Mouse (Mus musculus) lung, embryonic 15.5 days (tissue): ENCODE data around the gene Cp. TPM values are rescaled to one million over a fixed set of nuclear protein-coding genes. Genes with fewer than 3 reads are reported as not detected.
A peak's percentile ranks its signal among the peaks of the same experiment; 100 is the strongest.
"Not testable (repeated sequence)": the region's sequence is repeated elsewhere in the genome, so short reads cannot be mapped to it uniquely, and the experiment has no call there.

Experiments
- ATAC-seq: fragments of 200-750 bp; cut with Nextera tagmentation; 2 replicates; pipeline ENCODE4 v1.8.0; 2017; ENCODE audit warnings: moderate number of reproducible peaks, borderline replicate concordance; ENCODE audit not compliant: low FRiP score, low TSS enrichment; ENCODE audit errors: extremely low read depth
- H3K27ac ChIP-seq: fragments of 300-500 bp; sonication (generic); 2 replicates; pipeline ENCODE4 v1.5.1; 2015; ENCODE audit warnings: moderate library complexity, mild to moderate bottlenecking, inconsistent platforms
- H3K27me3 ChIP-seq: fragments of 300-500 bp; sonication (generic); 2 replicates; pipeline ENCODE4 v1.6.1; 2015; ENCODE audit warnings: inconsistent platforms
- H3K36me3 ChIP-seq: fragments of 300-500 bp; sonication (generic); 2 replicates; pipeline ENCODE4 v1.6.1; 2015; ENCODE audit warnings: inconsistent platforms
- H3K4me1 ChIP-seq: fragments of 300-500 bp; sonication (generic); 2 replicates; pipeline ENCODE4 v1.6.1; 2015; ENCODE audit warnings: inconsistent platforms
- H3K4me2 ChIP-seq: fragments of 300-500 bp; sonication (generic); 2 replicates; pipeline ENCODE4 v1.6.1; 2015; ENCODE audit warnings: inconsistent platforms, mild to moderate bottlenecking, moderate library complexity
- H3K4me3 ChIP-seq: fragments of 300-500 bp; sonication (generic); 2 replicates; pipeline ENCODE4 v1.5.1; 2015; ENCODE audit warnings: mild to moderate bottlenecking, inconsistent platforms
- H3K9ac ChIP-seq: fragments of 300-500 bp; sonication (generic); 2 replicates; pipeline ENCODE4 v1.6.1; 2015; ENCODE audit warnings: inconsistent platforms
- H3K9me3 ChIP-seq: fragments of 300-500 bp; sonication (generic); 2 replicates; pipeline ENCODE4 v1.6.1; 2016; ENCODE audit warnings: inconsistent platforms
- WGBS: fragments of 180-500 bp; shearing (Covaris S2); methylation state at CpG from one replicate; pipeline ENCODE4 v1.1.7; 2015; 5-methylcytosine and 5-hydroxymethylcytosine counted together
- polyA plus RNA-seq: library from polyadenylated mRNA; unstranded; fragments of >200 nt; fragmentation: Nextera tagmentation; extraction: Ambion mirVana; gene quantifications from 2 replicates; pipeline ENCODE4 v1.2.1, GENCODE M21; 2015

Gene Cp
- polyA plus RNA-seq = 2.9 and 3.3 TPM in 2 replicates

DNA sequence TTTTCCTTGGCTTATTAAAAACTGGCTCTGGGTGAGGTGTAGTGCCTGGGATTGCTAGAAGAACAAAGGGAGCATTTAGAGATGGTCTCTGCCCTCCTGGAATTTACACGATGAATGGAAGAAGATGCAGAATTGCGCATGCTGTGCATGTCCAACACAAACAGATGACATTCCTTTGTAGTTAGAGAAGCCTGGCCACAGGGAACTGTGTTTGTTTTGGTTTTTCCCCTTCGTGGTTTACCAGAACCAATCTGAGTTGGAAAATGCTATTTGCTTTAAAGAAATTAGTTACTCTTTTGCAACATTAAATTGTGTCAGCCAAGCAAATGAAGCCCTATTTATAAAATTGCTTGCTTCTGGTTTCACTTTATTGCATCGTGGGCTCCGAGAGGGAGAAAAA lies at the start of gene Cp:
Cp (plus strand) TSS at position 170 of the 400 bp plus-strand sequence.
- 33% methylated on average over 5 of the region's 5 CpGs for WGBS
- H3K9ac ChIP-seq = no peak within 1 kb of the TSS
- ATAC-seq = no peak

DNA sequence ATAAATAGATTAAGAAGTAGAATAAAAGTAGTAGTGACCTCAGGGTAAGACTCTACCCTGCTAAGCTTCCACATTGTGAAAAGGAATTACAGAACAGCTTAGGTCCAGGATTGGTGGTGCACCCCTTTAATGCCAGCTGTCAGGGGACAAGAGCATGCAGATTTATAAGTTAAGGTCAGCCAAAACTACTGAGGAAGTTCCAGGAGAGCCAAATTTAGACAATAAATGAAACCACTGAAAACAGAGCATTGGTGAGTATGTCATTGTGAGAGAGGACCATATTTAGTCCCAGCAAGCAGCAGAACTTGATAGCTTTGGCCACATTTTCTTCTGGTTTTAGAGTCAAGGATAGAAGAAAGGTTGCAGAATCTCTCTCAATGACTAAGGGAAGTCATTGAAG lies 8.3 kb upstream of the Cp start:
- no peak for ATAC-seq
- Histone ChIP-seq H3K36me3 (no peaks in the 10 kb centered on the region), H3K9me3 (no peaks in the 10 kb centered on the region), H3K4me2 (no peak overlapping the region), H3K9ac (no peak overlapping the region), H3K27ac (no peak overlapping the region), H3K4me3 (no peak overlapping the region), H3K4me1 (no peaks in the 10 kb centered on the region; the same call in 1 of the 2 replicates), H3K27me3 (no peaks in the 10 kb centered on the region)

More for the DNA sequence above, at the start of gene Cp:
- H3K27me3 ChIP-seq = no peaks in the 10 kb centered on the region
- H3K4me2 ChIP-seq = peak within 1 kb of the TSS; percentile 11; the same call in 1 of the 2 replicates
- no peaks in the 10 kb centered on the region for H3K36me3 ChIP-seq
- peak within 1 kb of the TSS; percentile 56; the same call in 1 of the 2 replicates for H3K27ac ChIP-seq
- no peaks in the 10 kb centered on the region for H3K9me3 ChIP-seq
- no peak within 1 kb of the TSS for H3K4me3 ChIP-seq
- peaks cover 17% of the 10 kb centered on the region; the same call in 1 of the 2 replicates for H3K4me1 ChIP-seq

DNA sequence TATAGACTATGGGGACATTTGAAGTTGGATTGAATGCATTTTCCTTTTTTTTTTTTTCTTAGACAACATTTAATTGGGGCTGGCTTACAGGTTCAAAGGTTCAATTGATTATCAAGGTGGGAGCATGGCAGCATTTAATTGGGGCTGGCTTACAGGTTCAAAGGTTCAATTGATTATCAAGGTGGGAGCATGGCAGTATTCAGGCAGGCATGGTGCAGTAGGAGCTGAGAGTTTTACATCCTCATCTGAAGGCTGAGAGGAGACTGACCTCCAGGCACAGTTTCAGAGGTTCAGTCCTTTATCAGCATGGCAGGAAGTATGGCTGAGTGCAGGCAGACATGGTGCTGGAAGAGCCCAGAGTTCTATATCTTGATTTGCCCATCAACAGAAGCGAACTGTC lies 7.5 kb upstream of the Cp start:
- not testable (repeated sequence) for H3K9ac ChIP-seq, H3K9me3 ChIP-seq, H3K4me3 ChIP-seq, H3K27me3 ChIP-seq, H3K36me3 ChIP-seq, ATAC-seq, H3K27ac ChIP-seq, H3K4me1 ChIP-seq, H3K4me2 ChIP-seq
- 87% methylated on average over 1 of the region's 1 CpGs for WGBS

DNA sequence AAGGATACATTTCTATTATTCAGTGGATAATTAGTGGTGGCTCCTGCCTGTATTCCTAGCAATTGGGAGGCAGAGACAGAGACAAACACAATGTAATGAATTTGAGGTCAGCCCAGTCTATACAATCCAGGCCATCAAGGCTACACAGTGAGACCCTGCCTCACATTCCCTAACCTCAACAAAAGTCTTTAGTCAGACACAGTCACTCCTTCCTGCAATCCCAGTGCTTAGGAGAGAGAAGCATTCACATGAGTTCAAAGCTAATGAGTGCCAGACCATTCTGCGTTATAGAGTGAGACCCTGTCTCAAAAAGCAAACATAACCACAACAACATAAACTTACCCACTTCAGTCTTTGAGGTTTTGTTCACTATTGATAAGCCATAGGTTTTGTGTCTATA lies 3.4 kb upstream of the Cp start:
- WGBS = 47% methylated on average over 1 of the region's 1 CpGs
- H3K27ac ChIP-seq = peak overlapping the region; percentile 79
- no peaks in the 10 kb centered on the region for H3K9me3 ChIP-seq
- no peaks in the 10 kb centered on the region for H3K36me3 ChIP-seq
- no peak overlapping the region for H3K4me3 ChIP-seq
- H3K4me2 ChIP-seq = no peak overlapping the region
- peak; percentile 29; the same call in 1 of the 2 replicates for ATAC-seq
- H3K9ac ChIP-seq = no peak overlapping the region
- H3K27me3 ChIP-seq = no peaks in the 10 kb centered on the region
- H3K4me1 ChIP-seq = peaks cover 12% of the 10 kb centered on the region; the same call in 1 of the 2 replicates

DNA sequence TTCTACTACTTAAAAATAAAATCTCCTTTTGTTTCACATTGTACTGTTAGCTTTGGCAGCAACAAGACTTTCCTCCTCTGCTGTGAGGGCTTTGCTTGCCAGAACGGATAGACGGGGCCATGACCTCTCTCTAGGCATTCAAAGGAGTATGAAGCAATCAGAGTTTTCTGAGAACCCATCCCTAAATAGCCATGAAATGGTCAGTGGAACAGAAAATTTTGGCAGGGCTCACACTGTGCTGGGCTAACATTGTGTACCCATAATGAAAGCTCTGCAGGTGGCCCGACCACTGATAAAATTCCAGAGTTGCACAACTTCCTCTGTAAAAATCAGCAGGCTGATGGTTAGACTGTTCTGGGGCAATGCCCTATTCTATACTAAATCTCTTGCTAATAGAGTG lies 3.0 kb upstream of the Cp start:
- no peak overlapping the region for H3K9ac ChIP-seq

DNA sequence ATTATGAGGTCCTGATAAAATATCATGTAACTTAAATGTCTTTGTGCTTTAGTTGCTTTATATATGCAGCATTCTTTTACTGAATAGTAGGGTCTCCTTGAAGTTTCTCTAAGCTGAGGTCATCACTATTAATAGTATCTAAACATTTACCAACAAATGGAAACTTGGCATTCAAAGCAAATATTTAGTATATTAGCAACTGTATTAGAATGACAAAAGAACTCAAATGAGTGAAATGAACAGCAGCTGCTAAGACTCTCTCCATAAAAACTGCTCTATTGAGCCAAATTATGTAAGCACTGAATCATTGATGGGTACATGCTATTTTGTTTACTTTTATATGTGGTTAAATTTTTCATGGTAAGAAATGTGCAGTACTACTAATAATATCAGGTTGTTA lies 1.2 kb downstream of the Cp start:
- ATAC-seq = no peak
- H3K4me3 ChIP-seq = no peak overlapping the region

More for the DNA sequence above, 3.0 kb upstream of the Cp start:
- Histone ChIP-seq H3K4me3 (no peak overlapping the region), H3K4me1 (peaks cover 15% of the 10 kb centered on the region; the same call in 1 of the 2 replicates), H3K4me2 (no peak overlapping the region), H3K36me3 (no peaks in the 10 kb centered on the region), H3K27me3 (no peaks in the 10 kb centered on the region), H3K27ac (peak overlapping the region; percentile 79), H3K9me3 (no peaks in the 10 kb centered on the region)
- ATAC-seq = peak; percentile 94
- 25% methylated on average over 3 of the region's 3 CpGs for WGBS

DNA sequence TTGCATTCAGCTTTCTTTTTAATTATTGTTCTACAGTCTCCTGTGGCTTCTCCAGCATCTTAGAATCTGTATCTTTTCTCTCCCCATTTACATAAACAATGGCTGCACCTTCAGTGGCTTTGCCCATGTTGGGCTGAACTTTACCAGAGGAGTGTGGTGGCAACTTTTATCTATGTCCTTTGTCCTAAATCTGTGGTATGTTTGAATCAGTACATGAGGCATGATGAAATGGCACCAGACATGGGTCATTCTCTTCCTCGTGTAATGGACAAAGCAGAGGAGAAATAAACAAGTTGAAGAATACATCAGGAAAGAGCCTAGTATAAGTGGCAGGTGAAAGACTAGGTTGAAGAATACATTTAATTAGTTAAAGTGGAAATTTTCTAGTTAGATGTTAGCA lies 2.1 kb downstream of the Cp start:
- no peak overlapping the region for H3K9ac ChIP-seq
- no peak overlapping the region for H3K27ac ChIP-seq
- no peak overlapping the region for H3K4me3 ChIP-seq
- no peaks in the 10 kb centered on the region for H3K9me3 ChIP-seq
- ATAC-seq = no peak
- WGBS = 59% methylated on average over 1 of the region's 1 CpGs
- H3K4me1 ChIP-seq = peaks cover 14% of the 10 kb centered on the region; the same call in 1 of the 2 replicates
- H3K4me2 ChIP-seq = no peak overlapping the region
- no peaks in the 10 kb centered on the region for H3K27me3 ChIP-seq
- no peaks in the 10 kb centered on the region for H3K36me3 ChIP-seq

More for the DNA sequence above, 1.2 kb downstream of the Cp start:
- no peaks in the 10 kb centered on the region for H3K9me3 ChIP-seq
- no peak overlapping the region for H3K9ac ChIP-seq
- no peaks in the 10 kb centered on the region for H3K36me3 ChIP-seq
- no peak overlapping the region for H3K4me2 ChIP-seq
- H3K4me1 ChIP-seq = peaks cover 17% of the 10 kb centered on the region; the same call in 1 of the 2 replicates
- H3K27me3 ChIP-seq = no peaks in the 10 kb centered on the region
- no peak overlapping the region for H3K27ac ChIP-seq

DNA sequence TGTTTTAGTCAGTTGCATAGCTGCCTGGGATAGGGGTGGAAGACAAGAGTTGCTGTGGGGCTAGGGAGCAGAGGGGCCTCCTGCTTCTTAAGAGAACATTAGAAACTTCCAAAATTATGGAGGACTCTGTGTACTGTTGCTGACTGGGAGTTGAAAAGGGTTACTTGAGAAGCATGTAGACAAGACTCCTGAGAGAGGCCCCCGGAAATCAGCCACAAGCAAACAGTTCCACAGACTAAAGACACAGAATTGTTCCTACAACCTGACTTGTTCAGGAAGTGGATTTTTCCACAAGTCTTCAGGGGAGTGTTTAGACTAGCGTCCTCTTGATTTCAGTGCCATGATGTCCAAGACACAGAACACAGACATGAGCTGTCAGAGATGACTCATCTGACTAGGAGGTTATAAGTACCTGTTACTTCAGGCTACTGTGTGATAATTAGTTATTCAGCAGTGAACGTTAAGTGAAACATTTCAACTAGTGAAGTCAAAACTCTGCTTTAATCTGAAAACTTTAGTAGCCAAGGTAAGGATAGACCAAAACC lies 3.8 kb downstream of the Cp start:
- no peak overlapping the region for H3K27ac ChIP-seq
- H3K4me2 ChIP-seq = no peak overlapping the region
- no peak overlapping the region for H3K4me3 ChIP-seq
- H3K9ac ChIP-seq = no peak overlapping the region
- no peak for ATAC-seq
- H3K36me3 ChIP-seq = no peaks in the 10 kb centered on the region
- H3K27me3 ChIP-seq = no peaks in the 10 kb centered on the region
- 68% methylated on average over 3 of the region's 3 CpGs for WGBS
- 0 out of 2 replicates have a peak, but pooled peaks cover 5% of the 10 kb centered on the region for H3K4me1 ChIP-seq
- no peaks in the 10 kb centered on the region for H3K9me3 ChIP-seq

DNA sequence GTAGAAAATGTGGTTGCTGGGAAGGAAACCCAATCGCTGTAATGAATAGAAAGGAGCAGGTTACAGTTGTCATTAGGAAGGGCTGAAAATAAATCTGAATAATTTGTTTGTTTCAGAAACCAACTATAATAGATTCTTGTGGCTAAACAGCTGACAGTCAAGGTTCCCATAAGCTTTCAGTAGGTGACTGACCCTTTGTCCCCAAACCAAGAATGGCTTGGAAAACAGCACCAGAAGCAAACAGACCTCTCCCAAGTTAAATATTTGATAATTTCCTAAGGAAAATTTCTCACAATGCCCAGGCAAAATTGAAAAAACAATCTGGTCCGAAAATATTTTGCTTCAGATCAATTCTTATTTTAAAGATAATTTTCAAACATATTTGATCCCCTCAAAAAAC lies 4.5 kb downstream of the Cp start:
- H3K9ac ChIP-seq = no peak overlapping the region
- 0 out of 2 replicates have a peak, but pooled peaks cover 5% of the 10 kb centered on the region for H3K4me1 ChIP-seq
- no peaks in the 10 kb centered on the region for H3K27me3 ChIP-seq
- no peak for ATAC-seq
- WGBS = 73% methylated on average over 2 of the region's 2 CpGs
- no peaks in the 10 kb centered on the region for H3K9me3 ChIP-seq
- H3K4me2 ChIP-seq = no peak overlapping the region
- no peak overlapping the region for H3K4me3 ChIP-seq
- H3K27ac ChIP-seq = no peak overlapping the region
- H3K36me3 ChIP-seq = no peaks in the 10 kb centered on the region

DNA sequence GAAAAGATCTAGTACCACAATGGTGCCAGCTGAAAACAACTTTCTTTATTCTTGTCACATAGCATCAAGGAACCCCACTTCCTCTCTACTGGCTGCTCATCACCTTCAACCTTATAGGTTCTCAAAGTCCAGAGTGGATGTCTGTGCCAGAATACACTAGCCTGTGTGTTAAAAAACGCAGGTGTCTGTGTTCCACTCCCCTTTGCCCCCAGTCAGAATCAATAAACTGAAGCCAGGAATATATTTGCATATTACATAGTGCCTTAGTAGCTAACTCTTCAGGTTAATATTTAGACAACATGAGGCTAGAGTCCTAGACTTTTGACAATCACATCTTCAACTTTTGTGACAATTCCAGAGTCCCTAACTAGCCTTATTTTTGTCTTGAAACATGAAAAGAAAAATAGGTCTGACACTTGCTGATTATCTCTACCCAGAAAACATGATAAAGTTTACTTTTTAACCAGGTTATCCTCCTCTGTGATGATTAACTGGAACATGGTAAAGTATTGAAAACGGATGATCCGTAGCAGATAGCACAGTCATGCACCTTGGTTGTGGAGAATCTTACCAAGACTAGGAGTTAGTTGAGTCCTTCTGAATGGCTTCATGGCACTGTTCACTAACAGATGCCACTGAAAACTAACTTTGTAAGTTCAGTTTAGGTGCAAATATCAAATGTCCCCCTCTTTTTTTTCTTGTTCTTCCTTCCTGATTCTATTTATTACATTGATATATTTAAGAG lies 6.1 kb downstream of the Cp start:
- ATAC-seq = no peak
- Histone ChIP-seq H3K27me3 (no peaks in the 10 kb centered on the region), H3K36me3 (no peaks in the 10 kb centered on the region), H3K4me3 (no peak overlapping the region), H3K4me2 (no peak overlapping the region), H3K9ac (no peak overlapping the region), H3K9me3 (no peaks in the 10 kb centered on the region), H3K4me1 (0 out of 2 replicates have a peak, but pooled peaks cover 5% of the 10 kb centered on the region), H3K27ac (no peak overlapping the region)
- WGBS = 73% methylated on average over 3 of the region's 3 CpGs

DNA sequence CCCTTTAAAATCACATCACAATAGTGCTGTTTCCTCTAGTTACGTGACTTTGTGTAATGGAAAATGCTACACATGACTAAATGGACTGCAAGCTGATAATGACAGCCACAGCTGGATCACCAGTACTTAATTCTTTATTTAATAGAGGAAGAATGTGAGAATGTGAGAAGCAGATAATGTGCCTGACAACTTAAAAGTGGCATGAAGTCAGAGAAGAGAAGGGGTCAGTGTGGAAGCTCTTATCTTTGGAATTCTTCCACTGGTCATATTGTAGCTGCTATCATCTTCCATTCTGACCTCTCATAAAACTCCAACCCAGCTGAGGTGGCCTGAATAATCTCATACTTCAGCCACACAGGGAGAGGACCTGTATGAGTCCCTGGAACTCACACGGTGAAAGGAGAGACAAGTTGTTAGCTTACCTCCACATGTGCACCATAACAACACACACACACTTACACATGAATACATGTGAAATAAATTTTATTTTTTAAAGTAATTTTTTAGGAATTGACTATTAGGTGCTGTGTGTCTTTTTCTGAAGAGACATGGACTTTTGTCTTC lies 7.9 kb downstream of the Cp start:
- Histone ChIP-seq H3K9ac (no peak overlapping the region), H3K36me3 (no peaks in the 10 kb centered on the region), H3K4me2 (no peak overlapping the region), H3K9me3 (no peaks in the 10 kb centered on the region), H3K27me3 (no peaks in the 10 kb centered on the region), H3K4me3 (no peak overlapping the region), H3K4me1 (no peaks in the 10 kb centered on the region), H3K27ac (no peak overlapping the region)
- no peak for ATAC-seq
- 40% methylated on average over 2 of the region's 2 CpGs for WGBS

DNA sequence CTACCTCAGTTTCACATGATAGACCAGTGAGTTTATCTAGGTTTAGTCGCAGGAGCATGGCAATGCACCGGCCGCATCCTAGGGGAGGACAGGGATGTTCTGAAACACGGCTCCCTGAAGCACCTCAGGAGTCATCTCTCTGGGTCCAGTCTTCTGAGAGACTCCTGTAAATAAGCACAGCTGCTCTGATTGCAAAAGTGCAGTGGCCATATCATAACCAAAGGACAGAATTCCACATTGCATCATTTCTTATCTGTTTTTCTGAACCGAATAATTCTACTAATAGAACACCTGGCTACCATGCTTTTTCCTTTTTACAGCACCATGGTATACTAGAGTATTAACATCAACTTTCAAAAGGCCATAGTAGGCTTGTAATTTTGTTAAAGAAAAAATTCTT lies 8.4 kb downstream of the Cp start:
- no peaks in the 10 kb centered on the region for H3K36me3 ChIP-seq
- WGBS = 73% methylated on average over 5 of the region's 5 CpGs
- no peaks in the 10 kb centered on the region for H3K4me1 ChIP-seq
- ATAC-seq = no peak
- no peak overlapping the region for H3K4me2 ChIP-seq
- no peaks in the 10 kb centered on the region for H3K9me3 ChIP-seq
- H3K9ac ChIP-seq = no peak overlapping the region
- H3K27ac ChIP-seq = no peak overlapping the region
- no peaks in the 10 kb centered on the region for H3K27me3 ChIP-seq
- H3K4me3 ChIP-seq = no peak overlapping the region
